ENCODE assay signal across 8 mouse cellular contexts in genomic region chr2:129591897-129592296, GRCm38 (mm10). TPM values are rescaled to one million over a fixed set of nuclear protein-coding genes. Genes with fewer than 3 reads are reported as not detected.
A peak's percentile ranks its signal among the peaks of the same experiment; 100 is the strongest.
DNase-seq lines count a peak whose midpoint lies in the region; ATAC-seq and TF ChIP-seq lines count a peak whose summit lies in the region.

No protein-coding gene starts in this region.

- H3K36me3 ChIP-seq in lung, embryonic 14.5 days (ENCODE audit: insufficient read depth) = no peaks in the 10 kb centered on the region
- H3K36me3 ChIP-seq in heart, postnatal 0 days (replicated peaks; ENCODE audit: control insufficient read depth, insufficient read depth, low read length) = no peaks in the 10 kb centered on the region
- no peaks in the 10 kb centered on the region for H3K36me3 ChIP-seq in lung, postnatal 0 days (ENCODE audit: insufficient read depth, low read length)
- H3K36me3 ChIP-seq in stomach, embryonic 14.5 days (ENCODE audit: control insufficient read depth, insufficient read depth, low read length) = no peaks in the 10 kb centered on the region

- WGBS in lung, embryonic 14.5 days = 94% methylated on average over 4 of the region's 4 CpGs
- 90% methylated on average over 4 of the region's 4 CpGs for WGBS in lung, adult 2 months
- 95% methylated on average over 4 of the region's 4 CpGs for WGBS in heart, postnatal 0 days
- WGBS in lung, postnatal 0 days = 81% methylated on average over 4 of the region's 4 CpGs
- 96% methylated on average over 4 of the region's 4 CpGs for WGBS in stomach, embryonic 14.5 days

- H3K27me3 ChIP-seq in lung, embryonic 14.5 days (ENCODE audit: insufficient read depth, low read length) = 0 out of 2 replicates have a peak, but pooled peaks cover 3% of the 10 kb centered on the region
- no peaks in the 10 kb centered on the region for H3K27me3 ChIP-seq in heart, postnatal 0 days (ENCODE audit: control insufficient read depth, insufficient read depth, low read length)
- H3K27me3 ChIP-seq in lung, postnatal 0 days (replicated peaks; ENCODE audit: insufficient read depth, low read length) = no peaks in the 10 kb centered on the region
- no peaks in the 10 kb centered on the region for H3K27me3 ChIP-seq in stomach, embryonic 14.5 days (ENCODE audit: control insufficient read depth, insufficient read depth, low read length)

- no peak for DNase-seq in lung, embryonic 14.5 days
- no peak for DNase-seq in lung, adult 2 months
- no peak for DNase-seq in heart, postnatal 0 days (ENCODE audit: low spot score)
- peak; percentile 64 for DNase-seq in lung, postnatal 0 days (ENCODE audit: low spot score)
- DNase-seq in left cerebral cortex, adult 9 months (ENCODE audit: low spot score in 2 of 2) = no peak
- DNase-seq in left cerebral cortex, adult 11 months (ENCODE audit: low spot score) = no peak
- no peak for DNase-seq in gastrocnemius, adult 8-10 months (ENCODE audit: low spot score in 2 of 2)

- TF ChIP-seq EP300 in heart, postnatal 0 days (IDR thresholded peaks at IDR 0.05; ENCODE audit: low read depth) = no peak
- TF ChIP-seq EP300 in lung, postnatal 0 days (IDR thresholded peaks at IDR 0.05) = no peak

- TF ChIP-seq CTCF in lung, embryonic 14.5 days (IDR thresholded peaks at IDR 0.05; ENCODE audit: low read depth) = no peak
- no peak for TF ChIP-seq CTCF in lung, adult 2 months (IDR thresholded peaks at IDR 0.05; ENCODE audit: insufficient read depth, low read length)
- no peak for TF ChIP-seq CTCF in heart, postnatal 0 days (IDR thresholded peaks at IDR 0.05; ENCODE audit: low read depth)
- no peak for TF ChIP-seq CTCF in lung, postnatal 0 days (IDR thresholded peaks at IDR 0.05)

- H3K27ac ChIP-seq in lung, embryonic 14.5 days (ENCODE audit: low read depth) = peak overlapping the region; percentile 91
- H3K27ac ChIP-seq in heart, postnatal 0 days (ENCODE audit: low read depth) = peak overlapping the region; percentile 93
- H3K27ac ChIP-seq in lung, postnatal 0 days (ENCODE audit: low read length) = peak overlapping the region; percentile 85
- H3K27ac ChIP-seq in stomach, embryonic 14.5 days (ENCODE audit: low read length) = peak overlapping the region; percentile 90

- no peak overlapping the region for H3K9ac ChIP-seq in lung, embryonic 14.5 days
- H3K9ac ChIP-seq in heart, postnatal 0 days (replicated peaks; ENCODE audit: low read depth, low read length) = peak overlapping the region; percentile 82
- H3K9ac ChIP-seq in lung, postnatal 0 days (replicated peaks; ENCODE audit: low read depth) = peak overlapping the region; percentile 65; the same call in 1 of the 2 replicates
- H3K9ac ChIP-seq in stomach, embryonic 14.5 days (replicated peaks; ENCODE audit: low read depth, low read length) = no peak overlapping the region; the same call in 1 of the 2 replicates

- TF ChIP-seq POLR2A in lung, adult 2 months (IDR thresholded peaks at IDR 0.05; ENCODE audit: borderline replicate concordance, extremely low read depth, low read depth, low read length) = no peak

- H3K4me1 ChIP-seq in lung, embryonic 14.5 days (ENCODE audit: insufficient read depth) = no peaks in the 10 kb centered on the region
- peaks cover 2% of the 10 kb centered on the region; the same call in 1 of the 2 replicates for H3K4me1 ChIP-seq in lung, adult 2 months (ENCODE audit: control insufficient read depth, insufficient read depth, low read length)
- H3K4me1 ChIP-seq in heart, postnatal 0 days (ENCODE audit: control insufficient read depth, insufficient read depth) = peaks cover 28% of the 10 kb centered on the region
- H3K4me1 ChIP-seq in lung, postnatal 0 days (ENCODE audit: insufficient read depth, low read depth, low read length) = peaks cover 8% of the 10 kb centered on the region; the same call in 1 of the 2 replicates
- peaks cover 16% of the 10 kb centered on the region; the same call in 1 of the 2 replicates for H3K4me1 ChIP-seq in stomach, embryonic 14.5 days (ENCODE audit: control insufficient read depth, insufficient read depth, low read length)

- H3K4me2 ChIP-seq in lung, embryonic 14.5 days = peak overlapping the region; percentile 90
- peak overlapping the region; percentile 84 for H3K4me2 ChIP-seq in heart, postnatal 0 days (ENCODE audit: low read depth, low read length)
- H3K4me2 ChIP-seq in lung, postnatal 0 days (replicated peaks; ENCODE audit: low read depth, low read length) = peak overlapping the region; percentile 89; the same call in 1 of the 2 replicates
- H3K4me2 ChIP-seq in stomach, embryonic 14.5 days (replicated peaks; ENCODE audit: low read depth, low read length) = peak overlapping the region; percentile 85

- no peak for ATAC-seq in lung, embryonic 14.5 days (ENCODE audit: insufficient read depth)
- no peak for ATAC-seq in heart, postnatal 0 days (ENCODE audit: insufficient read depth, low read depth)
- ATAC-seq in lung, postnatal 0 days = no peak
- no peak for ATAC-seq in stomach, embryonic 14.5 days (ENCODE audit: insufficient number of reproducible peaks, insufficient read depth, low FRiP score, low read depth)

- no peaks in the 10 kb centered on the region for H3K9me3 ChIP-seq in lung, embryonic 14.5 days (ENCODE audit: low read depth, low read length)
- H3K9me3 ChIP-seq in heart, postnatal 0 days (replicated peaks; ENCODE audit: control insufficient read depth, low read length) = no peaks in the 10 kb centered on the region
- no peaks in the 10 kb centered on the region for H3K9me3 ChIP-seq in lung, postnatal 0 days (ENCODE audit: low read length)
- no peaks in the 10 kb centered on the region for H3K9me3 ChIP-seq in stomach, embryonic 14.5 days (ENCODE audit: control insufficient read depth, low read depth, low read length)

- H3K4me3 ChIP-seq in lung, embryonic 14.5 days (ENCODE audit: low read depth, low read length) = peak overlapping the region; percentile 64; the same call in 1 of the 2 replicates
- H3K4me3 ChIP-seq in lung, adult 2 months (replicated peaks; ENCODE audit: extremely low read depth, low read depth, low read length) = no peak overlapping the region
- H3K4me3 ChIP-seq in heart, postnatal 0 days (ENCODE audit: low read depth, low read length) = peak overlapping the region; percentile 79
- peak overlapping the region; percentile 74; the same call in 1 of the 2 replicates for H3K4me3 ChIP-seq in lung, postnatal 0 days (ENCODE audit: low read depth, low read length)
- no peak overlapping the region for H3K4me3 ChIP-seq in stomach, embryonic 14.5 days (ENCODE audit: low read depth, low read length)

RNA-seq across cellular contexts. Expression of gene Sirpa, which starts 0.7 kb away (rescaled TPM):
- 25.0 and 26.5 TPM in 2 replicates for polyA plus RNA-seq in lung, embryonic 14.5 days (2014; fragmentation: Nextera tagmentation; extraction: Ambion mirVana)
- 78.2 and 94.2 TPM in 2 replicates for polyA plus RNA-seq in lung, adult 2 months (2012; rRNA removed)
- total RNA-seq in heart, postnatal 0 days (2014; rRNA removed; ENCODE audit: low replicate concordance) = 17.0 and 43.9 TPM in 2 replicates
- polyA plus RNA-seq in heart, postnatal 0 days (2015; fragmentation: Nextera tagmentation; extraction: Ambion mirVana) = 8.8 and 10.8 TPM in 2 replicates
- polyA plus RNA-seq in lung, postnatal 0 days (2015; fragmentation: Nextera tagmentation; extraction: Ambion mirVana) = 30.1 and 35.4 TPM in 2 replicates
- 27.4 and 30.2 TPM in 2 replicates for polyA plus RNA-seq in stomach, embryonic 14.5 days (2014; fragmentation: Nextera tagmentation; extraction: Ambion mirVana)
- 1 to 10 TPM; 4.0 to 9.7 (median 5.3) TPM for total RNA-seq in gastrocnemius, adult 8-10 months (2022)

RNA-seq across cellular contexts. Expression of gene F830045P16Rik, which starts 55.5 kb away (rescaled TPM):
- not detected in 2 replicates for polyA plus RNA-seq in lung, embryonic 14.5 days (2014; fragmentation: Nextera tagmentation; extraction: Ambion mirVana)
- polyA plus RNA-seq in lung, adult 2 months (2012; rRNA removed) = not detected in 2 replicates
- total RNA-seq in heart, postnatal 0 days (2014; rRNA removed; ENCODE audit: low replicate concordance) = not detected in 2 replicates
- polyA plus RNA-seq in heart, postnatal 0 days (2015; fragmentation: Nextera tagmentation; extraction: Ambion mirVana) = not detected in 2 replicates
- polyA plus RNA-seq in lung, postnatal 0 days (2015; fragmentation: Nextera tagmentation; extraction: Ambion mirVana) = not detected in 2 replicates
- polyA plus RNA-seq in stomach, embryonic 14.5 days (2014; fragmentation: Nextera tagmentation; extraction: Ambion mirVana) = not detected in 2 replicates
- not detected for total RNA-seq in gastrocnemius, adult 8-10 months (2022)

Comparison
In these comparisons a context has a peak if more than half of its experiments do, and no peak if none do; other contexts are left out.
1. H3K4me3 ChIP-seq: peak in lung, embryonic 14.5 days (single experiment), heart, postnatal 0 days (single experiment) and lung, postnatal 0 days (single experiment); none in lung, adult 2 months (single experiment) and stomach, embryonic 14.5 days (single experiment).
2. H3K9ac ChIP-seq: peak in heart, postnatal 0 days (single experiment) and lung, postnatal 0 days (single experiment); none in lung, embryonic 14.5 days (single experiment) and stomach, embryonic 14.5 days (single experiment).
3. Peak in every context shown above with its lines, with median percentiles within 50 percentile points of each other: H3K27ac ChIP-seq and H3K4me2 ChIP-seq.